Mouse (Mus musculus): Measurements from ENCODE around the gene Tspan9. TPM values are rescaled to one million over a fixed set of nuclear protein-coding genes. Genes with fewer than 3 reads are reported as not detected.
A peak's percentile ranks its signal among the peaks of the same experiment; 100 is the strongest.

The Tspan9 gene
- total and polyA plus RNA-seq, 2 experiments from 2014 or later = 105 to 332 TPM

GRCm38 (mm10) chr6:128010135-128010971 is 133.0 kb downstream of the Tspan9 start:
- peaks cover 34% of the 10 kb centered on the region for H3K4me1 ChIP-seq (ENCODE audit: control insufficient read depth, insufficient read depth)
- no peak for TF ChIP-seq EP300 (IDR thresholded peaks at IDR 0.05; ENCODE audit: low read depth)
- TF ChIP-seq CTCF (IDR thresholded peaks at IDR 0.05; ENCODE audit: low read depth) = no peak
- H3K27me3 ChIP-seq (ENCODE audit: control insufficient read depth, insufficient read depth, low read length) = no peaks in the 10 kb centered on the region
- H3K9me3 ChIP-seq (replicated peaks; ENCODE audit: control insufficient read depth, low read length) = no peaks in the 10 kb centered on the region
- H3K4me3 ChIP-seq (ENCODE audit: low read depth, low read length) = no peak overlapping the region
- WGBS = 76% methylated on average over 11 of the region's 11 CpGs
- H3K36me3 ChIP-seq (replicated peaks; ENCODE audit: control insufficient read depth, insufficient read depth, low read length) = no peaks in the 10 kb centered on the region
- H3K9ac ChIP-seq (replicated peaks; ENCODE audit: low read depth, low read length) = no peak overlapping the region
- no peak overlapping the region for H3K4me2 ChIP-seq (ENCODE audit: low read depth, low read length)
- ATAC-seq (ENCODE audit: insufficient read depth, low read depth) (no peak), DNase-seq (ENCODE audit: low spot score) (no peak)
- H3K27ac ChIP-seq (ENCODE audit: low read depth) = 0 out of 2 replicates have a peak overlapping the region, but pooled peaks have one; percentile 9

GRCm38 (mm10) chr6:128007982-128008562 is 135.3 kb downstream of the Tspan9 start:
- H3K4me1 ChIP-seq (ENCODE audit: control insufficient read depth, insufficient read depth) = peaks cover 55% of the 10 kb centered on the region
- H3K9ac ChIP-seq (replicated peaks; ENCODE audit: low read depth, low read length) = no peak overlapping the region
- 58% methylated on average over 5 of the region's 5 CpGs for WGBS
- H3K27me3 ChIP-seq (ENCODE audit: control insufficient read depth, insufficient read depth, low read length) = no peaks in the 10 kb centered on the region
- no peaks in the 10 kb centered on the region for H3K9me3 ChIP-seq (replicated peaks; ENCODE audit: control insufficient read depth, low read length)
- no peak overlapping the region for H3K4me3 ChIP-seq (ENCODE audit: low read depth, low read length)
- H3K4me2 ChIP-seq (ENCODE audit: low read depth, low read length) = no peak overlapping the region
- peak overlapping the region; percentile 50; the same call in 1 of the 2 replicates for H3K27ac ChIP-seq (ENCODE audit: low read depth)
- ATAC-seq (ENCODE audit: insufficient read depth, low read depth) (no peak), DNase-seq (ENCODE audit: low spot score) (no peak)
- H3K36me3 ChIP-seq (replicated peaks; ENCODE audit: control insufficient read depth, insufficient read depth, low read length) = no peaks in the 10 kb centered on the region
- TF ChIP-seq EP300 (IDR thresholded peaks at IDR 0.05; ENCODE audit: low read depth) (no peak), CTCF (IDR thresholded peaks at IDR 0.05; ENCODE audit: low read depth) (no peak)

GRCm38 (mm10) chr6:128007241-128007701 is 136.1 kb downstream of the Tspan9 start:
- H3K4me3 ChIP-seq (ENCODE audit: low read depth, low read length) = no peak overlapping the region

GRCm38 (mm10) chr6:128006156-128006555 is 137.2 kb downstream of the Tspan9 start:
- WGBS = 13% methylated on average over 8 of the region's 8 CpGs
- no peak for DNase-seq (ENCODE audit: low spot score)
- Histone ChIP-seq H3K4me2 (ENCODE audit: low read depth, low read length) (no peak overlapping the region), H3K4me1 (ENCODE audit: control insufficient read depth, insufficient read depth) (peaks cover 54% of the 10 kb centered on the region), H3K36me3 (replicated peaks; ENCODE audit: control insufficient read depth, insufficient read depth, low read length) (no peaks in the 10 kb centered on the region), H3K9me3 (replicated peaks; ENCODE audit: control insufficient read depth, low read length) (no peaks in the 10 kb centered on the region), H3K27me3 (ENCODE audit: control insufficient read depth, insufficient read depth, low read length) (no peaks in the 10 kb centered on the region), H3K9ac (replicated peaks; ENCODE audit: low read depth, low read length) (no peak overlapping the region), H3K4me3 (ENCODE audit: low read depth, low read length) (no peak overlapping the region), H3K27ac (ENCODE audit: low read depth) (no peak overlapping the region)
- no peak for TF ChIP-seq EP300 (IDR thresholded peaks at IDR 0.05; ENCODE audit: low read depth)
- no peak for TF ChIP-seq CTCF (IDR thresholded peaks at IDR 0.05; ENCODE audit: low read depth)
- no peak for ATAC-seq (ENCODE audit: insufficient read depth, low read depth)

More at GRCm38 (mm10) chr6:128007241-128007701, 136.1 kb downstream of the Tspan9 start:
- Histone ChIP-seq H3K9ac (replicated peaks; ENCODE audit: low read depth, low read length) (no peak overlapping the region), H3K27me3 (ENCODE audit: control insufficient read depth, insufficient read depth, low read length) (no peaks in the 10 kb centered on the region), H3K36me3 (replicated peaks; ENCODE audit: control insufficient read depth, insufficient read depth, low read length) (no peaks in the 10 kb centered on the region), H3K4me2 (ENCODE audit: low read depth, low read length) (no peak overlapping the region), H3K9me3 (replicated peaks; ENCODE audit: control insufficient read depth, low read length) (no peaks in the 10 kb centered on the region), H3K4me1 (ENCODE audit: control insufficient read depth, insufficient read depth) (peaks cover 53% of the 10 kb centered on the region), H3K27ac (ENCODE audit: low read depth) (peak overlapping the region; percentile 50)
- ATAC-seq (ENCODE audit: insufficient read depth, low read depth) (no peak), DNase-seq (ENCODE audit: low spot score) (no peak)
- WGBS = 51% methylated on average over 12 of the region's 12 CpGs
- TF ChIP-seq CTCF (IDR thresholded peaks at IDR 0.05; ENCODE audit: low read depth) (no peak), EP300 (IDR thresholded peaks at IDR 0.05; ENCODE audit: low read depth) (no peak)

- DNase-seq (ENCODE audit: low spot score) = no peak
- Histone ChIP-seq H3K4me2 (ENCODE audit: low read depth, low read length) (no peak overlapping the region), H3K9me3 (replicated peaks; ENCODE audit: control insufficient read depth, low read length) (no peaks in the 10 kb centered on the region), H3K36me3 (replicated peaks; ENCODE audit: control insufficient read depth, insufficient read depth, low read length) (no peaks in the 10 kb centered on the region), H3K4me1 (ENCODE audit: control insufficient read depth, insufficient read depth) (peaks cover 54% of the 10 kb centered on the region), H3K27ac (ENCODE audit: low read depth) (peak overlapping the region; percentile 11; the same call in 1 of the 2 replicates), H3K27me3 (ENCODE audit: control insufficient read depth, insufficient read depth, low read length) (no peaks in the 10 kb centered on the region), H3K4me3 (ENCODE audit: low read depth, low read length) (no peak overlapping the region), H3K9ac (replicated peaks; ENCODE audit: low read depth, low read length) (no peak overlapping the region)
- no peak for ATAC-seq (ENCODE audit: insufficient read depth, low read depth)
- no peak for TF ChIP-seq EP300 (IDR thresholded peaks at IDR 0.05; ENCODE audit: low read depth)
- TF ChIP-seq CTCF (IDR thresholded peaks at IDR 0.05; ENCODE audit: low read depth) = no peak
- WGBS = 69% methylated on average over 16 of the region's 16 CpGs
These were observed 138.8 kb downstream of the Tspan9 start for GRCm38 (mm10) chr6:128004544-128004943.
